Mouse (Mus musculus): ENCODE measurements at regions not wholly inside any gene's neighbourhood (a gene's known extent, or its start where the extent isn't known, plus 50 kb on each side); places are given as distances from the start of the nearest gene placed in this dataset.

GRCm38 (mm10) chr13:39537724-39538440, 577.2 kb upstream of the Slc35b3 start:
- TF ChIP-seq CTCF (IDR thresholded peaks at IDR 0.05; ENCODE audit: low read depth), result no peak
- TF ChIP-seq EP300 (IDR thresholded peaks at IDR 0.05; ENCODE audit: low read depth), result no peak
